Mouse (Mus musculus): ENCODE measurements around the gene Gm4559.
"Not testable (repeated sequence)": the region's sequence is repeated elsewhere in the genome, so short reads cannot be mapped to it uniquely, and the experiment has no call there.

Gm4559 gene

GRCm38 (mm10) chr7:142278183-142278582 lies 4.0 kb upstream of the Gm4559 start:
- ATAC-seq (ENCODE audit: low TSS enrichment): peak; percentile 77; the same call in 1 of the 2 replicates

DNA sequence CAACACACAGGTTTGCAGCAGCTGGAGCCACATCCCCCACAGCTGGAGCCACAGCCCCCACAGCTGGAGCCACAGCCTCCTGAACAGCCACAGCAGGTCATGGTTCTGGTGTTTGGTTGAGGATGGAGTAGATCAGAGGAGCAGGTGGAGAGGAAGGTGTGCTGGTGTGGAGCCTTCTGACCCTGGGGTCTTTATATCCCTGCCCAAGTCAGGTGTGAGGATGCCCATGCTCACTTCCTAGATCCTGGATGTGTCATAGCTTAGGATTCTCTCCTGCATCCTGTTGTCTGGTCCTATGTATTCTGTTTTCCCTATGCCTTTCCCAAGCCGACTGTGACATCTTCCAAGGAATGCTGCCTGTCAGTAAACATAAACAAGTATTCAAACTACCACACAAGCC lies 15.9 kb downstream of the Gm4559 start, which contains the start of gene Gm2431:
Gene Gm2431 (minus strand): TSS at position 101 of the 400 bp plus-strand sequence.
- ATAC-seq (ENCODE audit: low TSS enrichment): not testable (repeated sequence)

DNA sequence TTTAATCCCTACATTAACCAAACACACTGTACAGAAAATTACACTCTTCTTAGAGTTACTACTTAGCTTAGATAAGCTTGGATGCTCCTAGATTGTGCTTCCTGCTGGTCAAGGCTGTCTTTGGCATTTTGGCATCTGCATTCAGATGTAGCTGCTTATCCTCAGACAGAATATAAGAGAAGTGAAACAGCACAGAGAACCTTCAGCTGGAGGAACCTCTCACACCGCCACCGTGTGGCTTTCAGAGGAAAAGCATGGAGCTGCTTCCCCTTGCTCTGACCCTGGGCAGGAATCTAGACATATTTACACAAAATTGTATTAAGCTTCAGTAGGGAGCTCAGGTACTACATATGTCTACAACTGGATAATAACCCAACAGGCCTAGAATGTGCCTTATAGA lies 18.6 kb downstream of the Gm4559 start:
- ATAC-seq (ENCODE audit: low TSS enrichment): peak; percentile 82; the same call in 1 of the 2 replicates

- peak; percentile 65; the same call in 1 of the 2 replicates for ATAC-seq (ENCODE audit: low TSS enrichment)
Observed at GRCm38 (mm10) chr7:142249824-142250223, 24.3 kb downstream of the Gm4559 start.

DNA sequence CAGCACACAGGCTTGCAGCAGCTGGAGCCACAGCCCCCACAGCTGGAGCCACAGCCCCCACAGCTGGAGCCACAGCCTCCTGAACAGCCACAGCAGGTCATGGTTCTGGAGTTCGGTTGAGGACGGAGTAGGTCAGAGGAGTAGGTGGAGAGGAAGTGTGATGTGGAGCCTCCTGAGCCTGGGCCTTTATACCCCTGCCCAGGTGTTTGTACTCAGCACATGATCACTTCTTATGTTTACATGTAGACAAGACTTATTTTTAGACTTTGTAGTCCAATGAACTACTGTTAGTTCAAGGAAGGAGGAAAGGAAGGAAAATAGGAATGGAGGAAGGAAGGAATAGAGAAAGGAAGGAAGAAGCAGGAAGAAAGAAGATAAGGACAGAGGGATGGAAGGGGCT lies 33.2 kb downstream of the Gm4559 start, which contains the start of gene Gm40460:
Gene Gm40460 (minus strand): TSS at position 101 of the 400 bp plus-strand sequence.
- ATAC-seq (ENCODE audit: low TSS enrichment): no peak

GRCm38 (mm10) chr7:142231540-142231939 lies 42.6 kb downstream of the Gm4559 start:
- no peak for ATAC-seq (ENCODE audit: low TSS enrichment)

DNA sequence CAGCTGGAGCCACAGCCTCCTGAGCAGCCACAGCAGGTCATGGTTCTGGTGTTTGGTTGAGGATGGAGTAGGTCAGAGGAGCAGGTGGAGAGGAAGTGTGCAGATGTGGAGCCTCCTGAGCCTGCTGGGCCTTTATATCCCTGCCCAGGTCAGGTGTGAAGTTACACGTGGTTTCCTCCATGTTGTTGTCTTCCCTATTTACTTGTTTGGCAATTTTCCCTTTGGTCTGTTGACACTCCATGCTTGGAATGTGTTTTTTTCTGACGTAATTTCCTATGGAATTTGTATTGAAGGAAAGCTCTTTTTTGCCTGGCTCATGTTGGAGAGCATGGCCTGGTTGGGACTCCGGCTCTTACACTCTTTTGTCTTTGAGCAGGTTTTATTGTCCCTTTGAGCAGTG lies 44.3 kb downstream of the Gm4559 start, which contains the start of gene Krtap5-5:
Gene Krtap5-5 (minus strand): TSS at position 101 of the 400 bp plus-strand sequence.
- not testable (repeated sequence) for ATAC-seq (ENCODE audit: low TSS enrichment)

- ATAC-seq (ENCODE audit: low TSS enrichment): no peak
Observed at GRCm38 (mm10) chr7:142224518-142224917, 49.6 kb downstream of the Gm4559 start.
